ENCODE assay signal across 9 mouse cellular contexts in the genomic region with DNA sequence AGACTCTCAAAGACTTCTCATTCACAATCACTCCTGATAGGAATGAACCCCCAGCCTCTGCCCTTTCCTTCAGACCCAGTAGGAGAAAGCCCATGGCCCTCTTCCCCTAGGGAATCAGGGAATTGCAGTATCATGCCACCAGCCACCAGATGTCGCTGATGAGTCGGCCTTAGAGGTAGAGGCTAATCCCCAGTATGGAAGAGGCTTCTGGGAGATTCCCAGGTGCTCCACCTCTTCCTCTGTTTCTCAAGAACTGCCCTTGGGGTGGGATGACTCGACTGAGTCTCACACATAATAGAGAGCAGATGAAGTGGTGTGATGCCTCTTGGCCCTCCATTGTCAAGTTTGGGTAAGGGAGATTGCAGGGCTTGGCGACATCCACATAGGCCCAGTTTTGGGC. TPM values are rescaled to one million over a fixed set of nuclear protein-coding genes. Genes with fewer than 3 reads are reported as not detected.
A peak's percentile ranks its signal among the peaks of the same experiment; 100 is the strongest.
DNase-seq lines count a peak whose midpoint lies in the region; ATAC-seq and TF ChIP-seq lines count a peak whose summit lies in the region.
"Had no signal": no experiment of that assay in that cellular context is flagged by ENCODE, and none has a peak within 500 bp of the region (broad histone marks: within the 10 kb centered on the region; RNA-seq: fewer than 3 reads in every experiment).

No protein-coding gene starts in this region.

- no peak for TF ChIP-seq POLR2A in olfactory bulb, adult 2 months (IDR thresholded peaks at IDR 0.05; ENCODE audit: insufficient read depth, low read depth, low read length)

- intact Hi-C loops in left cerebral cortex, postnatal 4 days (cut with DNase I): no loop called here

- H3K4me2 ChIP-seq in forebrain, postnatal 0 days (ENCODE audit: low read depth): no peak overlapping the region

- no peak overlapping the region for H3K4me3 ChIP-seq in layer of hippocampus, adult 2 months
- H3K4me3 ChIP-seq in ES-E14 (ENCODE audit: insufficient read depth in 1 of 2, low read depth in 1 of 2, low read length in 2 of 2, poor library complexity in 1 of 2, severe bottlenecking in 1 of 2): no peak overlapping the region
- no peak overlapping the region for H3K4me3 ChIP-seq in forebrain, postnatal 0 days (ENCODE audit: low read depth, low read length)
- H3K4me3 ChIP-seq in olfactory bulb, adult 2 months (ENCODE audit: insufficient read depth, low read depth, low read length): no peak overlapping the region

- DNase-seq in layer of hippocampus, adult 2 months (ENCODE audit: low spot score in 2 of 2): peak; percentile 62 to 85
- no peak for DNase-seq in layer of hippocampus, adult 11-12 months (ENCODE audit: low spot score)
- DNase-seq in ES-E14 (ENCODE audit: low read depth, low spot score): peak; percentile 84
- peak; percentile 82 for DNase-seq in brain, adult 2 months (ENCODE audit: low read depth, low spot score)
- DNase-seq in forebrain, postnatal 0 days: peak; percentile 85
- peak; percentile 73 for DNase-seq in left cerebral cortex, postnatal 4 days
- DNase-seq in frontal cortex, postnatal 25 days (ENCODE audit: low spot score in 2 of 2): no peak

- in situ Hi-C loops in ES-E14 (cut with MboI; ENCODE audit: low sequenced_read_pairs in 2 of 2, unreplicated experiment in 2 of 2): loop anchor here in 1 of 2 experiments (10.0 kb wide), 1 partner anchor 133 kb away; no protein-coding TSS in a partner anchor

- 24% methylated on average over 4 of the region's 4 CpGs for WGBS in forebrain, postnatal 0 days
- 30% methylated on average over 4 of the region's 4 CpGs for WGBS in olfactory bulb, adult 2 months

- no peak overlapping the region for H3K9ac ChIP-seq in ES-E14 (ENCODE audit: insufficient read depth, low read depth, low read length, poor library complexity, severe bottlenecking)
- H3K9ac ChIP-seq in forebrain, postnatal 0 days: no peak overlapping the region

- ATAC-seq in forebrain, postnatal 0 days: no peak

- H3K27me3 ChIP-seq in forebrain, postnatal 0 days (ENCODE audit: insufficient read depth, low read length): peaks cover 4% of the 10 kb centered on the region; the same call in 1 of the 2 replicates

- peak; percentile 96 for TF ChIP-seq CTCF in layer of hippocampus, adult 2 months (conservative IDR thresholded peaks at IDR 0.05)
- TF ChIP-seq CTCF in forebrain, postnatal 0 days (IDR thresholded peaks at IDR 0.05; ENCODE audit: low read depth): peak; percentile 96
- peak; percentile 51 for TF ChIP-seq CTCF in olfactory bulb, adult 2 months (IDR thresholded peaks at IDR 0.05; ENCODE audit: insufficient read depth, low read depth, low read length)

- H3K4me1 ChIP-seq in ES-E14 (ENCODE audit: control insufficient read depth in 2 of 2, insufficient read depth in 2 of 2, low read length in 2 of 2, poor library complexity in 1 of 2): peaks cover 0 to 12% of the 10 kb centered on the region in 2 experiments; a peak in 2 of 4 replicates
- H3K4me1 ChIP-seq in forebrain, postnatal 0 days (ENCODE audit: insufficient read depth): peaks cover 21% of the 10 kb centered on the region
- H3K4me1 ChIP-seq in olfactory bulb, adult 2 months (ENCODE audit: control insufficient read depth, insufficient read depth, low read length): peaks cover 38% of the 10 kb centered on the region

- no peak overlapping the region for H3K27ac ChIP-seq in layer of hippocampus, adult 2 months
- no peak overlapping the region for H3K27ac ChIP-seq in ES-E14 (ENCODE audit: insufficient read depth, low read depth, low read length, poor library complexity, severe bottlenecking)
- H3K27ac ChIP-seq in forebrain, postnatal 0 days (ENCODE audit: low read depth, low read length): no peak overlapping the region
- H3K27ac ChIP-seq in olfactory bulb, adult 2 months (ENCODE audit: insufficient read depth, low read depth, low read length): no peak overlapping the region
- H3K27ac ChIP-seq: macrophage had no signal

- H3K36me3 ChIP-seq in ES-E14 (ENCODE audit: control insufficient read depth, insufficient read depth, low read length, poor library complexity, severe bottlenecking): no peaks in the 10 kb centered on the region
- H3K36me3 ChIP-seq in forebrain, postnatal 0 days (ENCODE audit: insufficient read depth): no peaks in the 10 kb centered on the region

- H3K9me3 ChIP-seq in ES-E14 (ENCODE audit: control insufficient read depth, insufficient read depth, low read depth, low read length): no peaks in the 10 kb centered on the region
- H3K9me3 ChIP-seq in forebrain, postnatal 0 days (ENCODE audit: low read length): no peaks in the 10 kb centered on the region

TF ChIP-seq in ES-E14, 5 proteins besides CTCF, POLR2A, EP300 and RAD21:
- no peak for TF ChIP-seq HCFC1 (IDR thresholded peaks at IDR 0.05; ENCODE audit: borderline replicate concordance, insufficient read depth, low read length)
- TF ChIP-seq MAFK (IDR thresholded peaks at IDR 0.05; ENCODE audit: insufficient read depth, low read depth, low read length): no peak
- TF ChIP-seq ZNF384 (IDR thresholded peaks at IDR 0.05; ENCODE audit: low read depth, low read length): no peak
- TF ChIP-seq ZC3H11A (IDR thresholded peaks at IDR 0.05; ENCODE audit: borderline replicate concordance, low read depth, low read length): peak; percentile 92
- TF ChIP-seq CHD2 (IDR thresholded peaks at IDR 0.05; ENCODE audit: low read depth, low read length): no peak
TF ChIP-seq in ES-E14: peak in this region for 1.

RNA-seq across cellular contexts. Expression of gene Optc, which starts 3.7 kb away (rescaled TPM):
- under 1 TPM in 1 of 2 experiments, not detected in 1; 0.31 TPM for total RNA-seq in layer of hippocampus, adult 2 months (2021)
- 0.36 TPM in 1 of 2 replicates, not detected in the other for total RNA-seq in ES-E14 (2012; rRNA removed)
- total RNA-seq in forebrain, postnatal 0 days (2014; rRNA removed): 2.9 and 5.1 TPM in 2 replicates
- polyA plus RNA-seq in forebrain, postnatal 0 days (2015; fragmentation: Nextera tagmentation; extraction: Ambion mirVana): 1.8 and 2.4 TPM in 2 replicates
- total RNA-seq in left cerebral cortex, postnatal 4 days (2021): 1 to 10 TPM; 2.3 to 2.7 TPM
- not detected in 2 replicates for polyA plus RNA-seq in olfactory bulb, adult 2 months (2012; ENCODE audit: insufficient read depth, insufficient read length, low replicate concordance, missing spikeins)
- polyA plus RNA-seq: macrophage had no signal

RNA-seq across cellular contexts. Expression of gene Prelp, which starts 9.8 kb away (rescaled TPM):
- 10 to 100 TPM; 13.8 to 18.0 TPM for total RNA-seq in layer of hippocampus, adult 2 months (2021)
- total RNA-seq in ES-E14 (2012; rRNA removed): not detected in 2 replicates
- 1.8 and 2.4 TPM in 2 replicates for total RNA-seq in forebrain, postnatal 0 days (2014; rRNA removed)
- polyA plus RNA-seq in forebrain, postnatal 0 days (2015; fragmentation: Nextera tagmentation; extraction: Ambion mirVana): 3.8 and 5.0 TPM in 2 replicates
- 1 to 10 TPM; 1.9 to 2.6 TPM for total RNA-seq in left cerebral cortex, postnatal 4 days (2021)
- polyA plus RNA-seq in olfactory bulb, adult 2 months (2012; ENCODE audit: insufficient read depth, insufficient read length, low replicate concordance, missing spikeins): not detected in 2 replicates

Comparison
In these comparisons a context has a peak if more than half of its experiments do, and no peak if none do; other contexts are left out.
1. DNase-seq: peak in layer of hippocampus, adult 2 months (2 of 2), ES-E14 (single experiment), brain, adult 2 months (single experiment), forebrain, postnatal 0 days (single experiment) and left cerebral cortex, postnatal 4 days (single experiment); none in layer of hippocampus, adult 11-12 months (single experiment) and frontal cortex, postnatal 25 days (0 of 2).
2. Peak in every context shown above with its lines, with median percentiles within 50 percentile points of each other: CTCF ChIP-seq.